Mouse (Mus musculus): Measurements from ENCODE around the gene Fyttd1.
"Not testable (repeated sequence)": the region's sequence is repeated elsewhere in the genome, so short reads cannot be mapped to it uniquely, and the experiment has no call there.

The Fyttd1 gene

GRCm38 (mm10) chr16:32877343-32878156 lies at the start of gene Fyttd1, which contains the start of gene Rubcn:
Gene Fyttd1, plus strand, starts transcription at chr16:32877500.
Gene Rubcn, minus strand, starts transcription at chr16:32877766.
- DNase-seq (ENCODE audit: low spot score in 2 of 2) = peak; percentile 88 to 92

DNA sequence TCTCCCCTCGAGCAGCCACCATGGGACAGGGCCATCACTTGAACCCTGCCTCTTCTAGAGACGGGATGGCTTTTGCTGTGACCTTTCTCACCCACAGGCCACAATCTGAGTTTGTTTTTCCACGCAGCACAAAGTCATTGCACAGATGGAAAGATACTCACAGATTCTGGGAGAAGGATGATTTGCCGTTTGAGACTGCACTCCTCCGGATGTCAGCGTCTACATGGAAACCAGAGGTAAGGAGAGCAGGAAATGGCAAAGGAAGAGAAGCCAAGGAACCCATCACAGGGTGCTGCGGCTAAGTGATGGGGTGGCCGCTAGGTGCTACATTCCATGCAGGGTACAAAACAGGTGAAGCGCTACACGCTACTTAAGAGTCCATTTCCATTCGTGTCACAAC lies 48.2 kb upstream of the Fyttd1 start:
- DNase-seq (ENCODE audit: low spot score in 2 of 2) = no peak

DNA sequence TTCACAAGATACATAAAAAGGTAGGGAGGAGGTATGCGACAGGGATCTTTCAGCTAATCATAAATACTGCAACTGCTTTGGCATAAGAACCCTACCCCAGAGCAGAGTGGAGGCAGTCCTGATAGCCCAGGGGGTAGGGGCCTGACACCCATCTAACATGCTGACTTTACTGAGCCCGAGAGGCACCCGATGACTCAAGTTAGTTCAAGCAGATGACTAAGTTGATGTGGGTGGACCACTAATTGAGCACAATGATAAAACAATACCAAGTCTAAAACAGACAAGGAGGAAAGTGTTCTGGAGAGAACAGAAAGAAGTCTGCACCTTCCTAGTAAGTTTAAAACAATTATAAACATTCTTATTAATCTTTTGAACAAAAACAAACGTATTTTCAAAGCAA lies 45.8 kb upstream of the Fyttd1 start:
- no peak for DNase-seq (ENCODE audit: low spot score in 2 of 2)

- no peak for DNase-seq (ENCODE audit: low spot score in 2 of 2)
These were observed 30.2 kb upstream of the Fyttd1 start for GRCm38 (mm10) chr16:32847103-32847502.

GRCm38 (mm10) chr16:32849042-32849830 lies 28.1 kb upstream of the Fyttd1 start:
- no peak for DNase-seq (ENCODE audit: low spot score in 2 of 2)

DNA sequence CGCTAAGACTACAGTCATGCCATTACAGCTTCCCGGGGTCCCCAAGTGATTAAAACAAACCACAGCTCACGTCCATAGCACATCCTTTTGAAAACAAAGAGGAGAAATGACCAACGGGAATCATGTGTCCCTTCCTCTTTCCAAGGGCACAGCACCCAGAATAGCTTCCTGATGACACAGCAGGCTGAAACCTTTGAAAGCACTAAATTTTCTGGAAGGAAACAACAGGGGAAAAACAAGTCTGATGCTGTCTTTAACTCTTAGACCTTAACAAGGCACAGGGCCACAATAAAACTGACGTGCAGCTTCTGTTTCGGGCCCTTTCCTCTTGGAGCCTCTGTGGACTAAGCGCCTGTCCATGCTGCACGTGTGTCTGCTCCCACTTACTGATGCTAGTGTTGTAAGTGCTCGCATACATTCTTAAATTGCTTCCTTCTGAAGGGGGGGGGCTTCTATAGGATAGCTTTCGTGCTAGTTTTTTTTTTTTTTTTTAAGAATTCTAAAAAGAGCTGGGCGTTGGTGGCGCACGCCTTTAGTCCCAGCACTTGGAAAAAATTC lies 23.7 kb upstream of the Fyttd1 start:
- DNase-seq (ENCODE audit: low spot score in 2 of 2) = no peak

- no peak for DNase-seq (ENCODE audit: low spot score in 2 of 2)
These were observed 23.2 kb upstream of the Fyttd1 start for GRCm38 (mm10) chr16:32854050-32854571.

DNA sequence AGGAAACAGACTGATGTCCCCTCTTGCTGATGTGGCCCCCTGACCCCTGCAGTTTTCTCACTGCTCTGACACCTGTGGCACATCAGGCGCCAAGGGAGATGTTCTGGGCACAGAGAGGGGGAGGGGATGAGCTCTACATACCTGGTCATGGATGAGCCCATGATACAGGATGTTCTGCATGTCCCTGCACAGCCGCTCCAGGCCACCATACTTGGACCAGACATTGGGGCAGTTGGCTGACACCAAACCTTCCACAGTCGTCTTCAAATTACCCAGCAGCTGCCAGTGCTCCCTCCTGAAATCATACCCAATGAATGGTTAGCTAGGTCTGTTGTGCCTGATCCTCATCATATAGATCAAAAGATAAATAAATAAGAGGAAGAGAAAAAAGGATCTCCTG lies 20.5 kb upstream of the Fyttd1 start:
- no peak for DNase-seq (ENCODE audit: low spot score in 2 of 2)

DNA sequence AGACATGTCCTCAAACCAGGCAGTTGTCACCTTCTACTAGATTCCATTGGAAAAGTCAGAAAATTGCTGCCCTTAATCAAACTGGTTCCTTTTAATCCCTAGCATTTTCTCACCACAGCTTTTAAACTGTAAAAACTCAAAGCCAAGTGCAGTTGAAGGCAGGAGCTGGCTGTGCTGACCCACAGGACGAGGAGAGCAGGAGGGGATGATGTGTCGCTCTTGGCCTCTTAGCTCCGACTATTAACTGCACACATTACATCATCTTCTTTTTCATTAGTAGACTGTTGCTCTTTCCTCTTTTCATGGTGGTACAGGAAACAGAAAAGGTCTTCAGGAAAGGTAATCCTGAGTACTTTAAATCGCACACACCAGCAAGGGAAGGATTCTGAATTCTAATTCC lies 18.9 kb upstream of the Fyttd1 start:
- DNase-seq (ENCODE audit: low spot score in 2 of 2) = no peak

DNA sequence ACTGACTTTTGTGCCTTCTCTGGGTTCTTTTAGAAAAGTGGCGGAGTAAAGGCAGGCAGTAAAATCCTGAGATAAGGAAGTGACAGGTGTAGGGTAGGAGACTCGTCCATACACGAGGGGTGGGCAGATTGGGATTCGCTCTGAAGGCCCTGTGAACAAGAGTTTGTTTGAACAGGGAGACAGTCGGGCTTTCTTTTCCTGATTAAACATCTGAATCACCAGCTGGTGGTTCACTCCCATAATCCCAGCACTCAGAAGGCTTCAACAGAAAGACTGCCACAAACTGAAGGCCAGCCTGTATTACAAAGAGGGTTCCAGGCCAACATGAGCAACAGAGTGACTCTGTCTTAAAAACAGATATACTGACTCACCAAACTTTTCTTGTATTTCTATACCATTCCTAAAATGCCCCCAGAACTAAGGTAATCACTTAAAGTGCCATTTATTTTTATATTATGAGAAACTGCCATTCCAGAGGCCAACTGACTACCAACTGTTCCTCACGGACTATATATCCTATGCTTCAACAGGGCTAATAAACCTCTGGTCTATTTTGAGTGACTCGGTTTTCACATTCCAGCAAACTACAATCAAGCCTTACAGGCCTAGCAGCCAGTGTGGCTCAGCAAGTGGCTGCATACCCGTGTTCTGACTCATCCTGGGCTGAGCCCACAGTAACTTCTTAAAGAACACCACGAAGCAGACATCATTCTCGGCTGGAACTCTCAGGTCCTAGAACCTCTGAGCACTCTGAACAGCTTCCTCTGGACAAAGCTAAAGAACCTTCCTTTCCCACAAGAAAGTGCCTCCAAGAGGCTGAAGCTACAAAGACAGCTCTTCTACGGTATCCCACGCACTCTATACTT lies 18.3 kb upstream of the Fyttd1 start:
- no peak for DNase-seq (ENCODE audit: low spot score in 2 of 2)

- DNase-seq (ENCODE audit: low spot score in 2 of 2) = no peak
These were observed 15.4 kb upstream of the Fyttd1 start for GRCm38 (mm10) chr16:32861813-32862385.

GRCm38 (mm10) chr16:32865401-32865800 lies 11.9 kb upstream of the Fyttd1 start:
- DNase-seq (ENCODE audit: low spot score in 2 of 2) = no peak

DNA sequence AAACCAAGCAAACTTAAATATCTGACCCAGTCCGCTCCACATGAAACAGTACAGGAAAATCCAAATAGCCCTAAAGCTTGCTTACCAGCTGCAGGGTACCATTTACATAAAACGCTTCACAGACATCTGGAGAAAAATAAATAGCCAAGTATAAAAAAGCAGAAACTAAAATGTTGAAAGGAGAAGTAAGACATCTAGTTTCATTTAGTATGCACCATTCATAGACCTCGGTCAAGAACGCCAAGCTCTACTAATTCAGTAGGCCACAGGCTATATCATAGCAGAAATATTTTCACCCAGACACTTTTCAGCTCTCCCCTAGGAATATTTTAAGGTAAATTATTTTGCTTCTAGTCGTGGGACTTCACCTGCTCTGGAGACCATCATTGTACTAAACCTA lies 10.6 kb upstream of the Fyttd1 start:
- DNase-seq (ENCODE audit: low spot score in 2 of 2) = no peak

GRCm38 (mm10) chr16:32867919-32868552 lies 9.3 kb upstream of the Fyttd1 start:
- peak; percentile 62 to 77 for DNase-seq (ENCODE audit: low spot score in 2 of 2)

GRCm38 (mm10) chr16:32870231-32870630 lies 7.1 kb upstream of the Fyttd1 start:
- DNase-seq (ENCODE audit: low spot score in 2 of 2) = no peak

DNA sequence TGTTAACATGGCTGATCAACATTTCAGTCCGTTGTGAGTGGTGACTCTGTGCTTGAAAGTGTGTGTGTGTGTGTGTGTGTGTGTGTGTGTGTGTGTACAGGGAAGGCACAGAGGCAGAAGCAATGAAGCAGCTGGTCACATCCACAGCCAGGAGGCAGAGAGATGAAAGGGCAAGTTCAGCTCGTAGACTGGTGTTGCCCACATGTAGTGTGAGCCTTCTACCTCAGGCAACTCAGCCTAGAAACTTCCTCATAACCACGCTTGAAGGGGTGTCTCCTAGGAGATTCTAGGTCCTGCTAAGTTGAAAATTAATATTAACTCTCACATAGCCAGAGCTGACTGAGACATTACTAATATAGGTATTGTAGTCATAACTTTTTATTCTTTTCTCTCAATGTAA lies 3.9 kb upstream of the Fyttd1 start:
- DNase-seq (ENCODE audit: low spot score in 2 of 2) = no peak

GRCm38 (mm10) chr16:32875281-32875680 lies 2.0 kb upstream of the Fyttd1 start:
- DNase-seq (ENCODE audit: low spot score in 2 of 2) = not testable (repeated sequence)

GRCm38 (mm10) chr16:32875847-32876246 lies 1.5 kb upstream of the Fyttd1 start:
- DNase-seq (ENCODE audit: low spot score in 2 of 2) = no peak

- DNase-seq (ENCODE audit: low spot score in 2 of 2) = no peak
These were observed 469 bp upstream of the Fyttd1 start for GRCm38 (mm10) chr16:32876831-32877230.

DNA sequence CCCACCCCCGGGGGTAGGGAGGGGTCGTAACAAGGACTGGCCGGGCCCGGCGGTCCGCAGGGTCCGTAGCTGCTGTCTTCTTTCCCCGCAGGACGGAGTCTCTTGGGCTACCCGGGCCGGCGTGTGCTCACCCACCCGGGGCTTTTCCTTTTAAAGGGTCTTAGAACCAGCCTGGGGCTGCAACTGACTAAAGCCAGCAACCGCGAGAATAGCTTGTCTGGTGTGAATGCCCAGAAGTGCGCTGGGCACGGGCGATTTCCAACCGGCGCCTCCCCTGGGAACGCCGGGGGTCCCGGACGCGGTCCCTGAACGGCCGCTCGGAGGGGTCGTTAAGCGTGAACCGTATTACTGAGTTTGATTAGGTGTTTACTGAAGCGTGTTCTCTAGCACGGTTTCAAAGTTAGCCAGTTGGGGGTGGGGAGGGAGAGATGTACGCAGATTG lies 878 bp downstream of the Fyttd1 start:
- DNase-seq (ENCODE audit: low spot score in 2 of 2) = peak in 1 of 2 experiments; percentile 8
